Mouse (Mus musculus): ENCODE data around the gene Olfr1415. TPM values are rescaled to one million over a fixed set of nuclear protein-coding genes. Genes with fewer than 3 reads are reported as not detected.

The Olfr1415 gene
- not detected in 2 replicates for polyA plus RNA-seq (2012; ENCODE audit: low replicate concordance)

DNA sequence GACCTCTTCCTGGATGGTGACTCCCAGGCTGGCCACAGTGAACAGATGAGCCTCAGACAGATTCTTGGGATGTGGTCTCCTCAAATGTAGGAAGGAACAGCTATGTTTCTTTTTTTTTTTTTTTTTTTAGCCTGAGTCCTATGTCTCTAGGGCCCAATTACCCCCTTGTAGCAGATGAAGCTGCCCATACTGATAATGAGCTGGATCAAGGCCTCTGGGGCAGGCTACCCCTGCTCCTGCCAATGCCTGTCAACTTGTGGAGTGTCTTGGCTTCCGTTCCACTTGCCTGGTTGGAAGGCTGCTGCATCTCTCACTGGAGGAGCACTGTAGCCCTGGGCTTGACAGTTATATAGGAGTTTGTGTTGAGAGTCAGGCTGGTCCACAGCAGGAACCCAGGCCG is at the start of gene Olfr1415:
Gene Olfr1415, minus strand, starts transcription at position 101 of the 400 bp plus-strand sequence.

DNA sequence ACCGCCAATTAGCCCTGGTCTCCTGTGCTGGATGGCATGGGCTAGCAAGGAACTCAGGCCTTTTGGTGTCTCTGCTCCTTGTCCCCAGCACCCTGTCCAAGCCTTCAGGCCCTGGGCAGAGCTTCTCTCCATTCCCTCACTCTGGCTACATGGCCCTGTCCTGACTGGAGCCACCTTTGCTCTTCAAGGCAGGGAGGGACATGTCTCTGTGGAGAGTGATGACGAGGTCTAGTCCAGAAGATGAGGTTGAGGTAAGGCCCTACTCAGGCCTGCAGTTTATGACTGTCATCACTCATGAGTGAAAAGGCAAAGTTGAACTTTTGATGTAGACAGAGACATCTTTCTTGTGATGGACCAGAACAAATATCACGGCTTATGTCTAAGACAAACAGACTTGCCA is 22.7 kb upstream of the Olfr1415 start, which contains the start of gene Olfr1414:
Gene Olfr1414, minus strand, starts transcription at position 101 of the 400 bp plus-strand sequence.

DNA sequence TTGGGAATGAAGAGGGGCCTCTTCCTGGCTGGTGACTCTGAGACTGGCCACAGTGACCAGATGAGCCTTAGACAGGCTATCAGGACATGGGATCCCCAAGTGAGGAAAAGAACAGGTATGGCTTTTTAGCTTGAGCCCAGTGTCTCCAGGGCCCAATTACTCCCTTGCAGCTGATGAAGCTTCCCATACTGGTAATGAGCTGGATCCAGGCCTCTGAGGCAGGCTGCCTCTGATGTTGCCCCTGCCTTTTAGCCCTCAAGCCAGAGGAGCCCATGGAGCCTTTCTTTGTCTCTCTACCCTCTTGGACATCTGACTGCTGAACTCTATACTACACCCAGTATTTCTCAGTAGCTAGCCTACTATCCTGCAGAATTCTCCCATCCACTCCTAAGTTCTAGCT is 10.9 kb downstream of the Olfr1415 start, which contains the start of gene Olfr1416:
Gene Olfr1416, minus strand, starts transcription at position 101 of the 400 bp plus-strand sequence.

DNA sequence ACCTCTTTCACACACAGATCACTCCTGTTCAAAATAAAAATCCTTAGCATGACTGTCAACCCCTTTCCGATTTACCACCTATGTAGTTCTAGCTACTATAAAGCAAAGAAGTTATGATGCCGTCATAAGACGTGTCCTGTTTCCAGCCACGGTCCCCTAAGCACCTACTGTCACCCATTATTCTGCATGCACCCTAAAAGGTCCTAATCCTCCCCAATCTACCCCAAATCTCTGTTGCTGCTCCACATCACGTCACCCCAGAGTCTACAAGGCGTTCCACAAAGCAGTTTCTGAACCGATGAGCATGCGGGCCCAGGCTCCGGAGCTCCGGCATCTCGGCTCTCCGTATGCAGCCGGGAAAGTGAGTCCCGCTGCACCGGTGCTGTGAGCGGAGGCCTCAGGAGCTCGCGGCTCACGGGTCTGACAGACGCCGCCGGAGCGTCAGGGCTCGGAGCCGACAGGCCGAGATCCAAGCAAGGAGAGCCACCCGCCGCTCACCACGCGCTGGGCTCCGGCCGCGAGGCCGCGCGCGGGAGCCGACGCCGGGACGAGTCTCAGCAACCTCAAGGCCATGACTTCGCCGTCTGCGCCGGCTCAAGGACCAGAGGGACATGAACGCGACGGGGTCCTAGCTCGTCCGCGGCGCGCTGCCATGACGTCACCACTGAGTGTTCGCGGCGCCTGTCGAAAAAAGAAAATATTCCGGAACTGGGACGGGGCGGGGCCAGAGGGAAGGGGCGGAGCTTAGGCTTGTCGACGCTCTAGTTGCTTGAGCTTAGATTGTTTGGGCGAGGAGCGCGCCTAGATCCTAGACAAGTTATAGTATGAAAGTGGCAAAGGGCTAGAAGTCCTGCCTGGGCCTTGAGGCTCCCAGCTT is 22.5 kb downstream of the Olfr1415 start, which contains the start of gene Ndufa10:
Gene Ndufa10, minus strand, starts transcription at position 696 of the 877 bp plus-strand sequence.

Other genes with a start within 250 kb of the Olfr1415 start
- 7.7 and 29.4 TPM in 2 replicates for gene Ndufa10, start 22.2 kb downstream of the Olfr1415 start, polyA plus RNA-seq (2012; ENCODE audit: low replicate concordance)
- not detected in 2 replicates for gene Olfr1416, start 11.0 kb downstream of the Olfr1415 start, polyA plus RNA-seq (2012; ENCODE audit: low replicate concordance)
- gene Olfr1414, start 22.6 kb upstream of the Olfr1415 start, polyA plus RNA-seq (2012; ENCODE audit: low replicate concordance) = 0.06 TPM in 1 of 2 replicates, not detected in the other
- gene Olfr1413, start 75.2 kb upstream of the Olfr1415 start, polyA plus RNA-seq (2012; ENCODE audit: low replicate concordance) = not detected in 2 replicates
- not detected in 2 replicates for gene Olfr1412, start 89.7 kb upstream of the Olfr1415 start, polyA plus RNA-seq (2012; ENCODE audit: low replicate concordance)
- 0.32 TPM in 1 of 2 replicates, not detected in the other for gene Olfr1411, start 98.3 kb upstream of the Olfr1415 start, polyA plus RNA-seq (2012; ENCODE audit: low replicate concordance)
- gene Olfr1410, start 109.7 kb upstream of the Olfr1415 start, polyA plus RNA-seq (2012; ENCODE audit: low replicate concordance) = not detected in 2 replicates
- gene Olfr12, start 121.7 kb upstream of the Olfr1415 start, polyA plus RNA-seq (2012; ENCODE audit: low replicate concordance) = not detected in 2 replicates
- gene Cops9, start 145.9 kb upstream of the Olfr1415 start, polyA plus RNA-seq (2012; ENCODE audit: low replicate concordance) = 20.3 and 30.2 TPM in 2 replicates
- not detected in 2 replicates for gene Otos, start 152.7 kb upstream of the Olfr1415 start, polyA plus RNA-seq (2012; ENCODE audit: low replicate concordance)